17 mouse cellular contexts compared by ENCODE assay signal in genomic region chr2:155537761-155538462, GRCm38 (mm10). TPM values are rescaled to one million over a fixed set of nuclear protein-coding genes. Genes with fewer than 3 reads are reported as not detected.
DNase-seq lines count a peak whose midpoint lies in the region; ATAC-seq lines count a peak whose summit lies in the region.
"Had no signal": no experiment of that assay in that cellular context is flagged by ENCODE, and none has a peak within 500 bp of the region (broad histone marks: within the 10 kb centered on the region; RNA-seq: fewer than 3 reads in every experiment).

No protein-coding gene starts in this region.

- H3K4me2 ChIP-seq in heart, embryonic 12.5 days: no peak overlapping the region
- H3K4me2 ChIP-seq in liver, embryonic 12.5 days: peak overlapping the region; percentile 19; the same call in 1 of the 2 replicates
- H3K4me2 ChIP-seq: embryonic facial prominence, embryonic 13.5 days; limb, embryonic 15.5 days; midbrain, embryonic 13.5 days; neural tube, embryonic 13.5 days had no signal

- H3K9me3 ChIP-seq in heart, embryonic 12.5 days (replicated peaks): no peaks in the 10 kb centered on the region
- H3K9me3 ChIP-seq in liver, embryonic 12.5 days (replicated peaks): no peaks in the 10 kb centered on the region
- H3K9me3 ChIP-seq: embryonic facial prominence, embryonic 13.5 days; limb, embryonic 15.5 days; midbrain, embryonic 13.5 days; neural tube, embryonic 13.5 days had no signal

- WGBS in heart, embryonic 12.5 days: 67% methylated on average over 5 of the region's 5 CpGs
- 71% methylated on average over 5 of the region's 5 CpGs for WGBS in liver, embryonic 12.5 days (ENCODE audit: insufficient replicate concordance)

- 0 out of 2 replicates have a peak overlapping the region, but pooled peaks have one; percentile 4 for H3K4me3 ChIP-seq in heart, embryonic 12.5 days
- no peak overlapping the region for H3K4me3 ChIP-seq in liver, embryonic 12.5 days
- H3K4me3 ChIP-seq: embryonic facial prominence, embryonic 13.5 days; limb, embryonic 15.5 days; midbrain, embryonic 13.5 days; neural tube, embryonic 13.5 days had no signal

- DNase-seq in heart, adult 8-10 months (ENCODE audit: low spot score): no peak
- peak; percentile 64 for DNase-seq in 3T3-L1 (ENCODE audit: low read depth, low spot score)
- peak; percentile 19 for DNase-seq in T-cell, adult 2 months (ENCODE audit: low spot score)
- DNase-seq in right cerebral cortex, adult 18-20 months: no peak
- no peak for DNase-seq in right cerebral cortex, postnatal 14 days
- DNase-seq in kidney, adult 9 months: no peak
- DNase-seq: cerebellum, adult 11 months; layer of hippocampus, postnatal 36 days; right cerebral cortex, postnatal 25 days had no signal

- H3K36me3 ChIP-seq in heart, embryonic 12.5 days: no peaks in the 10 kb centered on the region
- H3K36me3 ChIP-seq in liver, embryonic 12.5 days: no peaks in the 10 kb centered on the region
- H3K36me3 ChIP-seq: embryonic facial prominence, embryonic 13.5 days; limb, embryonic 15.5 days; midbrain, embryonic 13.5 days; neural tube, embryonic 13.5 days had no signal

- ATAC-seq in heart, embryonic 12.5 days (ENCODE audit: insufficient number of reproducible peaks, low FRiP score): no peak; the same call in 1 of the 2 replicates
- ATAC-seq in liver, embryonic 12.5 days: peak; percentile 57
- ATAC-seq: forebrain, embryonic 16.5 days; midbrain, embryonic 13.5 days had no signal

- no peak overlapping the region for H3K9ac ChIP-seq in heart, embryonic 12.5 days
- H3K9ac ChIP-seq in liver, embryonic 12.5 days: no peak overlapping the region
- H3K9ac ChIP-seq: embryonic facial prominence, embryonic 13.5 days; limb, embryonic 15.5 days; midbrain, embryonic 13.5 days; neural tube, embryonic 13.5 days had no signal

- H3K4me1 ChIP-seq in heart, embryonic 12.5 days (replicated peaks): peaks cover 16% of the 10 kb centered on the region
- peaks cover 20% of the 10 kb centered on the region for H3K4me1 ChIP-seq in liver, embryonic 12.5 days
- H3K4me1 ChIP-seq: embryonic facial prominence, embryonic 13.5 days; limb, embryonic 15.5 days; midbrain, embryonic 13.5 days; neural tube, embryonic 13.5 days had no signal

- no peak overlapping the region for H3K27ac ChIP-seq in heart, embryonic 12.5 days (ENCODE audit: poor library complexity, severe bottlenecking)
- peak overlapping the region; percentile 27; the same call in 1 of the 2 replicates for H3K27ac ChIP-seq in liver, embryonic 12.5 days
- H3K27ac ChIP-seq: embryonic facial prominence, embryonic 13.5 days; limb, embryonic 15.5 days; midbrain, embryonic 13.5 days; neural tube, embryonic 13.5 days had no signal

- H3K27me3 ChIP-seq in heart, embryonic 12.5 days (replicated peaks): no peaks in the 10 kb centered on the region
- H3K27me3 ChIP-seq in liver, embryonic 12.5 days (replicated peaks): no peaks in the 10 kb centered on the region
- H3K27me3 ChIP-seq: embryonic facial prominence, embryonic 13.5 days; limb, embryonic 15.5 days; midbrain, embryonic 13.5 days; neural tube, embryonic 13.5 days had no signal

RNA-seq across cellular contexts. Expression of gene Ggt7, which starts 19.9 kb away (rescaled TPM):
- 2.0 and 3.0 TPM in 2 replicates for polyA plus RNA-seq in heart, embryonic 12.5 days (2016; fragmentation: Nextera tagmentation; extraction: Ambion mirVana)
- 1 to 10 TPM in 1 of 4 experiments, under 1 TPM in 3; 0.62 to 1.0 (median 0.85) TPM for total RNA-seq in heart, adult 8-10 months (2022)
- 0.54 and 0.86 TPM in 2 replicates for polyA plus RNA-seq in liver, embryonic 12.5 days (2016; fragmentation: Nextera tagmentation; extraction: Ambion mirVana)
- total RNA-seq: hematopoietic stem cell, adult 5-6 weeks had no signal

RNA-seq across cellular contexts. Expression of gene Acss2, which starts 20.2 kb away (rescaled TPM):
- 13.0 and 14.4 TPM in 2 replicates for polyA plus RNA-seq in heart, embryonic 12.5 days (2016; fragmentation: Nextera tagmentation; extraction: Ambion mirVana)
- 10 to 100 TPM; 30.9 to 37.7 (median 35.5) TPM for total RNA-seq in heart, adult 8-10 months (2022)
- 25.1 and 27.1 TPM in 2 replicates for polyA plus RNA-seq in liver, embryonic 12.5 days (2016; fragmentation: Nextera tagmentation; extraction: Ambion mirVana)

RNA-seq across cellular contexts. Expression of gene Gss, which starts 54.7 kb away (rescaled TPM):
- 20.2 and 21.3 TPM in 2 replicates for polyA plus RNA-seq in heart, embryonic 12.5 days (2016; fragmentation: Nextera tagmentation; extraction: Ambion mirVana)
- 10 to 100 TPM; 14.2 to 15.6 (median 14.6) TPM for total RNA-seq in heart, adult 8-10 months (2022)
- 64.0 and 64.1 TPM in 2 replicates for polyA plus RNA-seq in liver, embryonic 12.5 days (2016; fragmentation: Nextera tagmentation; extraction: Ambion mirVana)

Comparison
In these comparisons a context has a peak if more than half of its experiments do, and no peak if none do; other contexts are left out.
1. DNase-seq: peak in 3T3-L1 (single experiment) and T-cell, adult 2 months (single experiment); none in heart, adult 8-10 months (single experiment), right cerebral cortex, adult 18-20 months (single experiment), right cerebral cortex, postnatal 14 days (single experiment) and kidney, adult 9 months (single experiment).